Mouse (Mus musculus) heart, embryonic 14.5 days (tissue): Measurements from ENCODE around the gene Fam240b. TPM values are rescaled to one million over a fixed set of nuclear protein-coding genes. Genes with fewer than 3 reads are reported as not detected.

Experiments used
- ATAC-seq: fragments of 200-750 bp; cut with Nextera tagmentation; 2 replicates; pipeline ENCODE4 v1.8.0; 2017; ENCODE audit warnings: low read depth, moderate TSS enrichment; ENCODE audit not compliant: insufficient number of reproducible peaks, insufficient read depth, low FRiP score
- H3K27ac ChIP-seq, 2 experiments: fragments of 200-500 bp in 1 of 2; fragments of 300-500 bp in 1 of 2; sonication (generic) in 1 of 2; replicated peaks in 1 of 2; 2 replicates each; pipeline ENCODE4 v1.5.1; 2012 to 2014; ENCODE audit warnings: low read depth in 2 of 2, low read length in 2 of 2, control low read depth in 1 of 2, mild to moderate bottlenecking in 1 of 2, mixed read lengths in 1 of 2; ENCODE audit not compliant: control insufficient read depth in 1 of 2, insufficient read depth in 1 of 2
- H3K27me3 ChIP-seq: fragments of 300-500 bp; sonication (generic); 2 replicates; pipeline ENCODE4 v1.6.1; 2014; ENCODE audit warnings: mild to moderate bottlenecking, low read length, control low read depth; ENCODE audit not compliant: control insufficient read depth, insufficient read depth
- H3K36me3 ChIP-seq: fragments of 300-500 bp; sonication (generic); 2 replicates; pipeline ENCODE4 v1.6.1; 2014; ENCODE audit warnings: mild to moderate bottlenecking, control low read depth, low read length, mixed read lengths; ENCODE audit not compliant: control insufficient read depth, insufficient read depth
- H3K4me1 ChIP-seq, 2 experiments: fragments of 200-500 bp in 1 of 2; fragments of 300-500 bp in 1 of 2; sonication (generic) in 1 of 2; 2 replicates each; pipeline ENCODE4 v1.6.1; 2012 to 2014; ENCODE audit warnings: low read length in 2 of 2, control low read depth in 1 of 2, mixed read lengths in 1 of 2; ENCODE audit not compliant: control insufficient read depth in 2 of 2, insufficient read depth in 2 of 2
- H3K4me2 ChIP-seq: fragments of 300-500 bp; sonication (generic); 2 replicates; pipeline ENCODE4 v1.6.1; 2014; ENCODE audit warnings: mild to moderate bottlenecking, low read length
- H3K4me3 ChIP-seq, 2 experiments: fragments of 200-500 bp in 1 of 2; fragments of 300-500 bp in 1 of 2; sonication (generic) in 1 of 2; 2 replicates each; pipeline ENCODE4 v1.5.1; 2012 to 2014; ENCODE audit warnings: low read length in 2 of 2, mild to moderate bottlenecking in 2 of 2, control low read depth in 1 of 2, low read depth in 1 of 2, moderate library complexity in 1 of 2; ENCODE audit not compliant: control insufficient read depth in 1 of 2, insufficient read depth in 1 of 2
- H3K9ac ChIP-seq: fragments of 300-500 bp; sonication (generic); 2 replicates; pipeline ENCODE4 v1.6.1; 2014; ENCODE audit warnings: mild to moderate bottlenecking, low read length
- H3K9me3 ChIP-seq: fragments of 300-500 bp; sonication (generic); 2 replicates; pipeline ENCODE4 v1.6.1; 2016; ENCODE audit warnings: low read length, control low read depth; ENCODE audit not compliant: control insufficient read depth
- whole genome bisulfite sequencing: fragments of 180-500 bp; shearing (Covaris S2); extraction: QIAGEN DNeasy Blood & Tissue Kit; methylation state at CpG from one replicate; pipeline ENCODE4 v1.1.7; 2014; 5-methylcytosine and 5-hydroxymethylcytosine counted together
- polyA plus RNA-seq: library from polyadenylated mRNA; unstranded; fragments of >200 nt; fragmentation: Nextera tagmentation; extraction: Ambion mirVana; gene quantifications from 2 replicates; pipeline ENCODE4 v1.2.1, GENCODE M21; 2014

Fam240b gene
- polyA plus RNA-seq, 1 experiment from 2014 or later: not detected

DNA sequence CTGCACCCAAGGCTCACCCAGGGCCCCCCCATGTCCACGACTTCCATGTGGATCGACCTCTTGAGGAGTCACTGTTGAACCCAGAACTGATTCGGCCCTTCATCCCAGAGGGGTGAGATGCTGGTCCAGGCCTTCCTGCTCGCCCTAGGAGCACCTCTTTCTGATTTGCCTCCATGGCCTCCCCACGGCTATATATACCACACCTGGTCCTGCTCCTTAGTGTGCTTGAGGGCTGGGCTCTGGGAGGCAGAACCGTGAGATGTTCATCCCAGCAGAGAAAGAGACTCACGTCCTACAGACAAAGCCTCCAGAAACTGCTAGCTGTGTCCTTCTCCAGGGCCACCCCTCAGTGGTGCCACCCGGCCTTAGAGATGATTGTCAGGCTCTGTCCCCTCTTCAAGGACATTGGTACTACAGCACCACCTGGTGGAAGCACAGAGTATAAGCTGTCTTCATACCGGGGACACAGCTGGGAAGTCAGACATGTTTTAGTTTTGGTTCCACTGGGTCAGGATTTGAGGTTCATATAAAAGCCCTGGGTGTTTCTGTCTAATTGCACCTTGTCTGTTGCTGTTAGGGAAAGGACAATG lies 58.6 kb downstream of the Fam240b start:
- Histone ChIP-seq H3K27me3 (no peaks in the 10 kb centered on the region), H3K4me1 (no peaks in the 10 kb centered on the region), H3K36me3 (no peaks in the 10 kb centered on the region), H3K9me3 (no peaks in the 10 kb centered on the region), H3K4me3 (no peak overlapping the region), H3K4me2 (no peak overlapping the region), H3K9ac (no peak overlapping the region), H3K27ac (no peak overlapping the region)
- 51% methylated on average over 9 of the region's 9 CpGs for whole genome bisulfite sequencing
- 0 out of 2 replicates have a peak, but pooled peaks have one; percentile 23 for ATAC-seq

DNA sequence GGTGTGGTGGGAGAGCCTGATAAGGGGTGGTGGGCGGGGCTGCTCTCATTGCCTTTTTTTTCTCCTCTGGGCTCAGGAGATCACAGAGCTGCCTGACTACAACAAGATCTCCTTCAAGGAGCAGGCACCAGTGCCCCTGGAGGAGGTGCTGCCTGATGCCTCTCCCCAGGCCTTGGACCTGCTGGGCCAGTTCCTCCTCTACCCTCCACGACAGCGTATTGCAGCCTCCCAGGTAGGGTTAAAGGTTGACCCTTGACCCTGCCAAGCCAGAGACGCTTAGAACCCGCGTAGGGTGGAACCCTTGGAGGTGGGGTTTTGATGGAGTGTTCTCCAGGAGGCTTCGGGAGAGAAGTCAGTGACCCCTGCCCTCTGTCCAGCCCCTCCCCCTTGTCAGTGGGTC lies 59.8 kb downstream of the Fam240b start:
- 69% methylated on average over 6 of the region's 7 CpGs for WGBS
- H3K4me3 ChIP-seq: no peak overlapping the region
- H3K9ac ChIP-seq: no peak overlapping the region
- ATAC-seq: no peak
- H3K27me3 ChIP-seq: no peaks in the 10 kb centered on the region
- H3K27ac ChIP-seq: no peak overlapping the region
- no peaks in the 10 kb centered on the region for H3K9me3 ChIP-seq
- H3K4me1 ChIP-seq: peaks cover 0 to 2% of the 10 kb centered on the region in 2 experiments; a peak in 1 of 4 replicates
- no peak overlapping the region for H3K4me2 ChIP-seq
- no peaks in the 10 kb centered on the region for H3K36me3 ChIP-seq

DNA sequence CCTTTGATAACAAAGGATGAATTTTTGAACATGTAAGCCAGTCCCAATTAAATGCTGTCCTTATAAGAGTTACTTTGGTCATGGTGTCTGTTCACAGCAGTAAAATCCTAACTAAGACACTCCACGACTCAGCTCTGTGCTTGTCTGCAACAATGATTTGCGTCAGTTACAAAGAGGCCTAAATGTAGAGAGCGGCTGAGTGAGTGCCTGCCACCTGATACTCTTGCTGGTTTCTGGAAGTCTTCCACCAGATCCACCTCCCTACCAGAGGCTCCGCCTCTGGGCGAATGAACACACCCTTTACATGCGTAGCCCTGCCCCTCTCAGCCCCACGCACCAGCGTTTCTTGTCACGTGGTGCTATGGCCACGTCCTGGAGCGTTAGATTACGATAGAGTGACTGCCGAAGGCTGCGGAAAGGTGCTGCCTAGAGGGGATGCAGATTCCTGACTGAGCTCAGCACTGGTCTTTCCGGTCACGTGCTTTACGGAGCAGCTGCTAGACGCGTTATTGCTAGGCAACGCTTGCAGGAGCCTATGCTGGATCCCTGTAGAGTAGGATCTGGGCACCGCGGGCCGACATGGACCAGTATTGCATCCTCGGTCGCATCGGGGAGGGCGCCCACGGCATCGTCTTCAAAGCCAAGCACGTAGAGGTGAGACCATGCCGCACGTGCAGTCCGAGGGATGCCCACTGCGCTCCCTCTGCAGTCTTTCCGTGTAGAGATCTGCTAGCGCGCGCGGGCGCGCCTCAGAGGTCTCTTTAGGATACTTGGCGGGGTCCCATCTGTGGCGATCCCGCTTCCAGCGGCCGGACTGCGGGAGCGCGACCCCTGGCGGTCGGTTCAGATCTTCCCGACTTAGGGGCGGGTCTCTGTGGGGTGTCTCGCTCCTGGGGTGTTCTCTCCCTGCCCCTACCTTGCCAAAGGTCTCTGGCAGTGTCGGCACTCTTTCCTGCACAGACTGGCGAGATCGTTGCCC lies 65.3 kb downstream of the Fam240b start, which contains the start of gene Cdk20:
Cdk20 (plus strand) TSS at position 298 of the 979 bp plus-strand sequence.
- Histone ChIP-seq H3K27ac (peak within 1 kb of the TSS; percentile 74 to 90), H3K27me3 (no peaks in the 10 kb centered on the region), H3K4me1 (peaks cover 0 to 3% of the 10 kb centered on the region in 2 experiments; a peak in 1 of 4 replicates), H3K4me2 (peak within 1 kb of the TSS; percentile 77), H3K9me3 (no peaks in the 10 kb centered on the region), H3K9ac (peak within 1 kb of the TSS; percentile 59), H3K36me3 (no peaks in the 10 kb centered on the region), H3K4me3 (peak within 1 kb of the TSS; percentile 54 to 83)
- ATAC-seq: peak; percentile 99
- under 1% methylated on average over 57 of the region's 57 CpGs for WGBS

Other genes starting within 250 kb of the Fam240b start
- gene Cdc14b, start 222.5 kb downstream of the Fam240b start, polyA plus RNA-seq: 15.7 and 21.0 TPM in 2 replicates
- gene Aaed1, start 185.1 kb downstream of the Fam240b start, polyA plus RNA-seq: 72.1 and 78.3 TPM in 2 replicates
- gene Ctsl, start 126.9 kb downstream of the Fam240b start, polyA plus RNA-seq: 284 and 288 TPM in 2 replicates
- gene Cdk20, start 65.5 kb downstream of the Fam240b start, polyA plus RNA-seq: 4.4 and 6.2 TPM in 2 replicates